Mouse (Mus musculus) embryonic fibroblast, embryonic 13.5 days (primary cell): ENCODE results near the gene Specc1.

Source experiments
- CTCF ChIP-seq: IDR thresholded peaks from 2 replicates; pipeline ENCODE4 v1.5.1; 2011; ENCODE audit warnings: mild to moderate bottlenecking, control low read depth, low read length, moderate library complexity, borderline replicate concordance; ENCODE audit not compliant: insufficient read depth
- POLR2A ChIP-seq: IDR thresholded peaks from 2 replicates; pipeline ENCODE4 v1.6.1; 2011; ENCODE audit warnings: low read depth, mild to moderate bottlenecking, control low read depth, low read length, moderate library complexity

DNA sequence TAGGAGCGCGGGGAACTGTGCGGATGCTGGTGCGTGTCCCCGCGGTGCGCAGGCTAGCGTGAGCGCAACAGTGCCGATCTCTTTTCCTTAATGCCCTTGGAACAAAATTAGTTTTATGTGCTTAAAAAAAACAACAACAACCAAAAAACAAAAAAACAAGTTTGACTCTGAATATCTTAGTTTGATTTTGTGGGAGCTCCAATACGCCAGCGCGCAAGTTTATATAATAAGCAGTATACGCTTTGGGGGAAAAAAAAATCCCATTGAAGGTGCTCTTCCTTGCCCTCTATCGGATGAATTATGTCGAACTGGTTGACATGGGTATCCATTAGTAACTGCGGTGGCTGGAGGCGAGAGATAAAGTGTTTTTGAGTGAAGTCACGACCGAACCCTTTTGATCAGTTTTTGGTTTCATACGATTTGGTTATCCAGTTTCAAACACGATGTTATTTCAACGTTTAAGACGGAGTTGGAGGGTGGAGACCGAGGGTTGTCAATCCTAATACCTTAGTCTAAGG is 792 bp downstream of the Specc1 start:
- TF ChIP-seq CTCF = no peak
- TF ChIP-seq POLR2A = no peak
